Mouse (Mus musculus) MEL (cell line): ENCODE data around the gene Chd6.

ENCODE experiments used
- CTCF ChIP-seq, 3 experiments: IDR thresholded peaks in 2 of 3; conservative IDR thresholded peaks in 1 of 3; 2 replicates each; pipeline ENCODE4 v1.5.1; 2011 to 2012; ENCODE audit warnings: low read length in 3 of 3, low read depth in 2 of 3, mild to moderate bottlenecking in 2 of 3, improper control_type of control experiment in 1 of 3, inconsistent platforms in 1 of 3, mixed read lengths in 1 of 3, moderate library complexity in 1 of 3; ENCODE audit not compliant: control insufficient read depth in 1 of 3, insufficient read depth in 1 of 3, poor library complexity in 1 of 3, severe bottlenecking in 1 of 3
- E2F4 ChIP-seq: IDR thresholded peaks from 2 replicates; pipeline ENCODE4 v1.6.1; 2011; ENCODE audit warnings: low read depth, low read length, improper control_type of control experiment, borderline replicate concordance
- EP300 ChIP-seq, 2 experiments: IDR thresholded peaks; 2 replicates each; pipeline ENCODE4 v1.6.1; 2011; ENCODE audit warnings: improper control_type of control experiment in 2 of 2, low read length in 2 of 2, low read depth in 1 of 2, mild to moderate bottlenecking in 1 of 2
- JUND ChIP-seq: IDR thresholded peaks from 2 replicates; pipeline ENCODE4 v1.6.1; 2011; ENCODE audit warnings: low read depth, mild to moderate bottlenecking, improper control_type of control experiment, low read length
- MAX ChIP-seq: IDR thresholded peaks from 2 replicates; pipeline ENCODE4 v1.6.1; 2011; ENCODE audit warnings: low read length, improper control_type of control experiment
- POLR2A ChIP-seq, 2 experiments: IDR thresholded peaks; 2 replicates each; pipeline ENCODE4 v1.6.1; 2011 to 2012; ENCODE audit warnings: low read length in 2 of 2, mild to moderate bottlenecking in 2 of 2, control low read depth in 1 of 2, improper control_type of control experiment in 1 of 2, low read depth in 1 of 2, moderate library complexity in 1 of 2; ENCODE audit not compliant: control insufficient read depth in 1 of 2, insufficient read depth in 1 of 2, poor library complexity in 1 of 2
- RAD21 ChIP-seq: IDR thresholded peaks from 2 replicates; pipeline ENCODE4 v1.6.1; 2011; ENCODE audit warnings: mild to moderate bottlenecking, low read depth, low read length, improper control_type of control experiment
- SIN3A ChIP-seq: IDR thresholded peaks from 2 replicates; pipeline ENCODE4 v1.6.1; 2012; ENCODE audit warnings: low read length, improper control_type of control experiment, inconsistent platforms

DNA sequence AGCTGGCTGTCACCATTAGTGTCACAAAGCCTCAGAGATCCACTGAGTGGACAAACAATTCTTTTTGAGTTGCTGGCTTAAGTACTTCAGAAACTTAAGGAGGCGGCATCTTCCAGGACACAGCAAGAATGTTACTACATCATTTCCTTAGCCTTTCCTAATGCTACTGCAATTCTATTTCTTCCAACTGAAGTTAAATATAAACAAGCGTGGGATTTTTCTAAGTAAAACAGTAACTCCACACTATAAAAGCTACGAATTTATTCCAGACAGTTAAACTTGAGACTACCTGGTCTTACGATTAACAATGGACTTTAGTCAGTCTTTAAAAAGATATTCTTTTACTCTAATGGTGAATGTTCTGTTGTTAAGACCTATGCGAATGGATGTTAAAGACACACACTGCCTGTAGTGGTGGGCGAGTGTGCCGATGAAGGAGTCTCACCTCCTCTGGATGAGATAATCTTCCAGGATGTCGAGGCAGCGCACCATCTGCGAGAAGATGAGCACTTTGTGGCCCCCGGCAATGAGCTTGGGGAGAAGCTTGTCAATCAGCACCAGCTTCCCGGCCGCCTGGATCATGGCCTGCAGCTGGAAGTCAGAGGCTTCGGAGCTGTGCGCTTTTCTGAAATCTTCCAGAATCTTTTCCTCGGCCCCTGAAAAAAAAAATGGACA lies 96.2 kb downstream of the Chd6 start:
- TF ChIP-seq POLR2A (IDR thresholded peaks at IDR 0.05; ENCODE audit: control insufficient read depth in 1 of 2, insufficient read depth in 1 of 2, low read depth in 1 of 2, low read length in 2 of 2, poor library complexity in 1 of 2) (no peak), CTCF (IDR thresholded peaks at IDR 0.05 in 2 of 3, conservative IDR thresholded peaks at IDR 0.05 in 1 of 3; ENCODE audit: control insufficient read depth in 1 of 3, insufficient read depth in 1 of 3, low read depth in 2 of 3, low read length in 3 of 3, poor library complexity in 1 of 3, severe bottlenecking in 1 of 3) (no peak), EP300 (IDR thresholded peaks at IDR 0.05; ENCODE audit: low read depth in 1 of 2, low read length in 2 of 2) (no peak), SIN3A (no peak), E2F4 (no peak), JUND (no peak), MAX (no peak), RAD21 (no peak)
